Mouse (Mus musculus) spleen, postnatal 36 days (tissue): ENCODE results near the gene Sar1b.

ENCODE experiments used
- DNase-seq, 2 experiments: peaks; one replicate each; pipeline ENCODE4 v3.0.0; 2022; ENCODE audit warnings: low spot score in 2 of 2, mixed read lengths in 1 of 2

Sar1b gene

GRCm38 (mm10) chr11:51831962-51832909 is 68.7 kb downstream of the Sar1b start:
- DNase-seq, result peak; percentile 28 to 48

- DNase-seq, result no peak
These were observed 69.5 kb downstream of the Sar1b start for GRCm38 (mm10) chr11:51832992-51833391.

- no peak for DNase-seq
These were observed 70.0 kb downstream of the Sar1b start for GRCm38 (mm10) chr11:51833393-51834066.

GRCm38 (mm10) chr11:51834067-51834411 is 70.6 kb downstream of the Sar1b start:
- no peak for DNase-seq

- DNase-seq, result no peak
These were observed 72.1 kb downstream of the Sar1b start for GRCm38 (mm10) chr11:51835598-51835997.

- DNase-seq, result no peak
These were observed 73.0 kb downstream of the Sar1b start for GRCm38 (mm10) chr11:51836506-51836905.

GRCm38 (mm10) chr11:51837164-51838153 is 74.0 kb downstream of the Sar1b start:
- no peak for DNase-seq

GRCm38 (mm10) chr11:51839106-51839505 is 75.6 kb downstream of the Sar1b start:
- DNase-seq, result no peak

GRCm38 (mm10) chr11:51839973-51840372 is 76.5 kb downstream of the Sar1b start:
- DNase-seq, result no peak

GRCm38 (mm10) chr11:51840657-51841056 is 77.2 kb downstream of the Sar1b start:
- no peak for DNase-seq

- DNase-seq, result no peak
These were observed 77.7 kb downstream of the Sar1b start for GRCm38 (mm10) chr11:51841149-51841548.
